Mouse (Mus musculus): ENCODE results near the gene Helq. TPM values are rescaled to one million over a fixed set of nuclear protein-coding genes. Genes with fewer than 3 reads are reported as not detected.

Gene Helq
- polyA plus RNA-seq (2017; shearing (Covaris generic)): 33.6 TPM

DNA sequence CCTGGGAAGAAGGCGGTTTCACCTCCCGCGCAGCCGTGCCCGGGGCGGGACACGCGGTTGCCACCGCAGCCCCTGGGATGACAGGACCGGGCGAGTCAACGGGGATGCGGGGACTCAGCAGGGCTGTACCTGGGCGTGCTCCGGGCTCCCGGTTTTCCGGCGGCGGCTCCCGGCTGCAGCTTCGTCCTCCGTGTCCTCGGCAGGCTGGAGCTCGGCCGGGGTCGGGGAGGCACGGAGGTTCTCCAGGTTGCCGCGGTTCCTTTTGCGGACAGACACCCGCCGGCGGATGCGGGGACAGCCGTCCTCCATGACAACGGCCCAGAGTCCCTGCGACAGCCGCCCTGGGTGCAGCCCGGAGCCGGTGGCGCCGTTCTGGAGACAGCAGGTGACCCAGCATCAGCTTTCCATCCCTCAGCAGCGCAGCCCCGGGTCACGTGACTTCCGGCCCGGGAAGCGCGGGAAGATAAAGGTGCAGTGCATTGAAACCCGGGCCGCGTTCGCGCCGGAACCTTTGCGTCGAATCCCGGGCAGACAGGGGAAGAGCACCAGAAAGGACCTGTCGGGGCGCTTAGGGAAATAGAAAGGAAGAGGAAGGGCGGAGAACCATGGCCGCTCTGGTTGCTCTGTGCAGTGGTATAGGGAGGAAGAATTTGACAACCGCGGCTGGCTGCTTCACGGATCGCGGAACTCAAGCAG lies at the start of gene Helq, which contains the start of gene Mrps18c:
TSS of gene Helq (minus strand) at position 434 of the 696 bp plus-strand sequence.
TSS of gene Mrps18c (plus strand) at position 463 of the 696 bp plus-strand sequence.

DNA sequence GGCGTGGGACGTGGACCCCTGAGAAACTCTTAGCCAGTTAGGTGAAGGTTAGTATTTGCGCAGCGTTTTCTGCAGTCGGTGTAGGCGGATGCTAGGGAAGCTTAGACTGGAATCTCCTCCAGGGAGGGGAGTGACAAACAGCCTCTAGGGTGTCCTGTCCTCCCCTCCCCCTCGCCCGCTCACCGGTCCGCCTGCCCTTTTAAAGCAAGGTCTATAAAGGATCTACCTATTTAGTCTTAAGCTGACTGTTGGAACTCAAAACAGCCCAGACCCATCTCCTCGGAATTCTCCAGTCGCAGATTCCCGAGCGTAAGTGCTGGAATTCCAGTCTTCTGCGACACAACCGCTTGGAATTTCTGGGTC lies 47.1 kb upstream of the Helq start, which contains the start of gene Gpat3:
TSS of gene Gpat3 (plus strand) at position 229 of the 363 bp plus-strand sequence.

DNA sequence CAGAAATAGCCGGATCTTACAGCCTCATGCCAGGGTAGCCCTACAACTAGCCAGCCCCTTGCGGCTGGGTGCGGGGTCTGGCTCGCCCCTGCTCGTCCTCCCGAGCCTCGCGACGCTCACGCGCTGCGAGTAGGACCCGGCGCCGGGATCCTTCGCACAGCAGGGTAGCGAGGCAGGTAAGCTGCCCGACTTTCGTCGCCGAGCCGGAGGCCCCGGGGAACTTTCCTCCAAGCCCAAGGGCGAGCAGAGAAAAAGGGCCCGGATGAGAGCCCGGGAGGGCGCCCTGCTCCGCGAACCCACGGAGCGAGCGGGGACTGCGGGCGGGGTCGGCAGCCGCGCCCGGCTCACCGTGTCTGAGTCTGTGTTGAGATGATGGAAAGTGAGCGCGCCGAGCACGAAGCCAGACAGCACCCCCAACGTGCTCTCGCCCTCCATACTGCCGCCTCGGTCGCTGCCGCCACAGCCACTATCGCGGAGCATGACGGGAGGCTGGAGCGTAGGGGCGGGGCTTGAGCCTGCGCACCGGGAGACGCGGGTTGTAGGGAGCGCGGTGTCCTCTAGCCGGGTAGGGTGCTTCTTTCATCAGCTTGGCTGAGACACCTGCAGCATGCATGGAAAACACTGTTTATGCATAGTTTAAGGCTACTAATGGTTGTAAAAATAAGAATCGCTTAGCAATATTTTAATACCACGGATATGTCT lies 22.2 kb upstream of the Helq start, which contains the start of gene Abraxas1:
TSS of gene Abraxas1 (minus strand) at position 483 of the 702 bp plus-strand sequence.

DNA sequence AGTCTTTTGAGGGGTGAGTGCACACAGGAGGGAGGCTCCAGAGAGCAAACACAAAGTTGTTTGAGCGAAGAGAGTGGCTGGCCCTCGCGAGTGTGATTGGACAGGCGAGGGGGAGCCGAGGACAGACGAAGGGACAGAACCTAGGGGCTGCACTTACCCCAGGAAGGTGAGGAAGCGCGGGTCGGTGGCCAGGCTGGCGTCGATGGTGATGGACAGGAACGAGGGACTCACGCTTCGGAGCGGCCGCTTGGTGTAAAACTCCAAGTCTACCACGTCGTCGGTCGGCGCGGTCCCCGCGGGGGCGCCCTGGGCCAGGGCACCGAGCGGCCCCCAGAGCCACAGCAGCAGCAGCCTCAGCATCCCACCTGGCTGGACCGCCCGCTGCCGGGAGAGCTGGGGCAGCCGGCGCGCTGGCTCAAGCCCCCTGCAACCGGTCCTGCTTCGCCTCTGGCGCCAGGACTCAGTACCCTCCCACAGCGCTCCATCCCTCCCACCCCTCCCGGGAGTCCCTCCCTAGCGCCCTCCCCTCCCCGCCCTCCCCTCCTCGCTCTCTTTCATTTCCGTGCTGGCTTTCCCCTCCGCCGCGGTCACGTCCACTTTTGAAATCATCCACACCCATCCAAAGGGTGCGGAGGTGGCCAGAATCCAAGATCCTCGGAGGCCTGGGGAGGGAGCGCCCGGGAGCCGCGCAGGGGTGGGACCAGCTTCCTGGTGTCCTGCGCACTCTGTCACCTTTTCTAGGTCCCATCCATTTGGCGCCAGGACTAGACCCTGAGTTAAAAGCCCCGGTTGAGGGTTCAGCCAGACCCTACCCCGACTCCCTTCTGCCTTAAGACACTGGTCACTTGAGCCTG lies 78.9 kb downstream of the Helq start, which contains the start of gene Hpse:
TSS of gene Hpse (minus strand) at position 482 of the 854 bp plus-strand sequence.

Other genes with a start within 250 kb of the Helq start
- 9.3 TPM for gene Plac8, start 226.4 kb downstream of the Helq start, polyA plus RNA-seq (2017; shearing (Covaris generic))
- gene Coq2, start 123.5 kb downstream of the Helq start, polyA plus RNA-seq (2017; shearing (Covaris generic)): 8.7 TPM
- 2.7 TPM for gene Hpse, start 78.9 kb downstream of the Helq start, polyA plus RNA-seq (2017; shearing (Covaris generic))
- gene Mrps18c, start within 50 bp of the Helq start, polyA plus RNA-seq (2017; shearing (Covaris generic)): 139 TPM
- 29.5 TPM for gene Abraxas1, start 22.4 kb upstream of the Helq start, polyA plus RNA-seq (2017; shearing (Covaris generic))
- 2.1 TPM for gene Gpat3, start 47.1 kb upstream of the Helq start, polyA plus RNA-seq (2017; shearing (Covaris generic))